Mouse (Mus musculus) ovary, postnatal 14 days (tissue): Measurements from ENCODE around the gene Rcor2.

ENCODE experiments used
- DNase-seq: peaks from one replicate; pipeline ENCODE4 v3.0.0; 2022; ENCODE audit warnings: low spot score

Gene Rcor2

DNA sequence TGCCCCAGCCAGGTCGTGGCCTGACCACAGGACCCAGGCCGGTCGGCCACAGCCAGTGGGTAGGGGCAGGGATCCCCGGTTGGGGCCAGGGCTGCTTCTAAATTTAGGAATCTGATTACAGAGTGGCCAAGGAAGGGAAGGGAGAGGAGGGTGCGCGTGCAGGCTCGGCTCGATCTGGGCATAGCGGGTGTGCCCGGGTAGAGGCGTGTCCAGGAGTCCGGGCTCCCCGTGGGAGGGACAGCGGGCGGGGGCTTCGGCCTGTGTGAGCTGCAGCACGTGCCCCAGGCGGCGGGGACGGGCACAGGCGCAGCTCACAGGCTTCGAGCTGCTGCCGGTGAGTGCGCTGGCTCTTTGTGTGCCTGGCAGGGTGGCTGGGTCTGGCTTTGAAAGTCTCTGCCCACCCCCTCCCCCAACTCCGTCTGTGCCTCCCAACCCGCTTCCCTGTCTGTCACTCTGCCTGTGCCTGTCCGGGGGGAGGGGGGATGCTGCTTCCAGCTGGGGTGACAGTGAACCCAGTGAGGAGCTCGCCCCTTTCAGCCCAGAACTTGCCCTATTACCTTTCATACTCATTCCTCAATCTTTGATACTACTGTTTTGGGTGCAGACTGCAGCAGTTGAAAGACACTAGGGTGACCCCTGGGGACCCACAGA is at the start of gene Rcor2:
Gene Rcor2 (plus strand): TSS at position 235 of the 651 bp plus-strand sequence.
- peak; percentile 56 for DNase-seq

DNA sequence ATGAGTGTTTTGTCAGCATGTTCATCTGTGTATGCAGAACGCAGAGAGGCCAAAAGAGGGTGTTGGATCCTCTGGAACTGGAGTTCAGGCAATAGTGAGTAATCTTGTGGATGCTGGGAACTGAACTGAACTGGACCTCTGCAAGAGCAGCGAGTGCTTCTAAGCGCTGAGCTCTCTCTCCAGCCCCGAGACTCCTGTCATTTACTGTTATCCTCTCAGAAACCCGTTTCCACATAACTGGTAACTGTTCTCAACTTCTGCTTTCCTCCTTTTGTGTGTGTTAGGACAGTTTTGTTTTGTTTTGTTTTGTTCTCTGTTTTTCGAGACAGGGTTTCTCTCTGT is 49.2 kb upstream of the Rcor2 start:
- no peak for DNase-seq

DNA sequence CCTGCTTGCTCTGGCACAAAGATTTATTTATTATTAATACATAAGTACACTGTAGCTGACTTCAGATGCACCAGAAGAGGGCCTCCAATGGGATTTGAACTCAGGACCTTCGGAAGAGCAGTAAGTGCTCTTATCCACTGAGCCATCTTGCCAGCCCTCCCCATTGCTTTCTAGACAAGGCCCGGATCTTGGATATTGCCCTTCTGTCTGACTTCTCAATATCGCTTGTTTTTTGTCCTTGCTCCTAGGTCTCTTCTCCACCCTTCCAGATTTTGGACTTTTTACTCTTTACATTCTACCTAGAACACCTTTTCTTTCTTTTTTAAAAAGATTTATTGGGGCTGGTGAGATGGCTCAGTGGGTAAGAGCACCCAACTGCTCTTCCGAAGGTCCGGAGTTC is 48.4 kb upstream of the Rcor2 start:
- DNase-seq, result no peak

DNA sequence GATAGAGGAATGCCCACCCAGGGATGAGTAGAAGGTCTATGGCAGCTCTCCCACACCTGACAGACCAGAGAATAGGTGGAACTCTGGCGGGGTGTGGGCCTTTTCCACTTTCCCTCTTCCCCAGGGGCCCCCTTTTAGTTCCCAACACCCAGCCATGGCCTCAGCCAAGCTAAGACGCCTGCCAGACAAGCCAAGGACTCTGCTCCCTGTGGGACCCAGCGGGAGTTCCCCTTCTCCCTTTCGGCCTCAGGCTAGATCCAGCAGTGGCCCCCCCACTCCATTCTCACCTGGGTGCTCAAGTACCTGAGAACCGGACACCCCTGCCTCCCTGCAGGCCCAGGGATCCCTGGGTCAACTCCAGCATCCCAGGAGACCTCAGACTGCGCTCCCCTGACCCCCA is 44.9 kb upstream of the Rcor2 start:
- no peak for DNase-seq

DNA sequence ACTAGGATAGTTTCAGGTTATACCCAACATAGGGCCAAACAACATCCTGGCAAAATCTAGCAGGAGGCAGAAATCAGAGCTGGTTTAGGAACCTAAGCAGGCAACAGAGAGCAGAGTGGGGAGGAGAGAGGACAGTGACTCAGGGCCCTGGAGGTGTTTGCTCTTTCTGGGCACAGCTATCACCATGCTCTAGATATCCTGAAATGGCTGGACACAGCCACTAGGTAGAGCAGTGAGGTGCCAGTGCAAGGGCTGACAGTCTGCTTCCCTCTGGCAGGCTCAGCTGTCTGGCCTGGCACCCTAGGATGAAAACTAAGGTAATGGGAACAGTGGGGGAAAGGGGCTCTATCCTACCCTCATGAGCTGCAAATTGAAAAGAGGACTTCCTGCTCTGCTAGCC is 43.6 kb upstream of the Rcor2 start:
- no peak for DNase-seq

DNA sequence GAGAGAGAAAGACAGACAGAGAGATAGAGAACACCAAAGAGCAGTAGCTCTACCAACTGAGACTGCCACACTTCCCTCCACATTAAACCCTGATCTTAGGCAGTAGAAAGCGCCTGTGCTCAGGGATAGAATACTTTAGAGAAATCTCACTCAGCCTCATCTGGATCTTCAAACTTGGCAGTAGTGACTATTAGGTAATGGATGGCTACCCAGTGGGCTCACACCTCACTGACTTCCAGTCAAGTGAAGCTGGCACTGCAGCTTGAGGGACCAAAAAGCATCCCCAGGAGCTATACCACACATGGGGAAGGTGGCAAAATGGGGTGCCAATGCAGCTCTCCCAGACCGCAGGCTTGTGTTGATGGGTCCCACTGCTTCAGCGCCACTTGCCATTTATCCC is 42.9 kb upstream of the Rcor2 start:
- DNase-seq, result no peak

DNA sequence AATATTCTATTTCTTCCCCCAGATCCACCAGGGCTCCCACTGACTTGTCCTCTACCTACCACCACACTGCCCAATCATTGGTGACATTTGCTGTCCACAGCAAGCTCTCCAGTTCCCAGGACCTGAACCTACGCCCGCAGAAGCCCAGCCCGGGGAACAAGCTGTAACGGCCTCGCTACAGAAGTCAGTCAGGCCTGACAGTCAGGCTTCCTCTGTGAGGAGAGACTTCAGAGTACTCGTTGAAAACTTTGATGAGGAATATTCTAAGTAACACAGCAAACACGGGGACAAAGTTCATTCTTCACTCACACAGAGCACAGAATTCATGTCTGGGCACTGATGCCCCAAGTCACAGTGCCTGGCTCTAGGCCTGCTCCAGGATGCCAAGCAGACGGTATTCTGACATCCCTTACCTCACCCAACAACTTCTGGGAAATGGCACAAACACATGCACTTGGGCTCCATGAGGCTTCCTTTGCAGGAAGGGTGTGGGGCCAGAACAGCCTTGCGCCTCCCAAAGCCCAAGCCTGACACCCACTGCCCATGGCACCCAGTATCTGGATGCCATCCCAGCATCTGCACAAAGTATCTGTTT is 41.9 kb upstream of the Rcor2 start:
- no peak for DNase-seq

DNA sequence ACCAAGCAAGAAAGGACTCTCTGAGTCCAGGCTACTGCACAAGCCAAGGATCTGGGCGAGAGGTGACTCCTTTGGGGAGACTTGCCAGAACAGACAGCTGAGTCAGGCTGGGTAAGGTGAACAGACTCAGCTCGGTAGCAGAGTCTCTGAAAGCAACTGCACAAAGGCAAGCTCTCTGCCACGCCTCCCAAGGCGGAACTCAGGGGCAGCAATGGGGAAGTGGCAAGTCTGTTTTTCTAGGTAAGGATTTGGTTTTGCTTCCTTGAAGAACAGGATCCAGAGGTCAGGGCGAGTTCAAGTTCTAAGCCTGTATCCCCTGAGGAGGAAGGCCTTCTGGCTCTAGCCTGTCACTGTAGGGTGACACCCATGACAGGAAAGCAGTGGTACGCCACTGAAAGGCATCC is 40.6 kb upstream of the Rcor2 start:
- DNase-seq, result no peak

DNA sequence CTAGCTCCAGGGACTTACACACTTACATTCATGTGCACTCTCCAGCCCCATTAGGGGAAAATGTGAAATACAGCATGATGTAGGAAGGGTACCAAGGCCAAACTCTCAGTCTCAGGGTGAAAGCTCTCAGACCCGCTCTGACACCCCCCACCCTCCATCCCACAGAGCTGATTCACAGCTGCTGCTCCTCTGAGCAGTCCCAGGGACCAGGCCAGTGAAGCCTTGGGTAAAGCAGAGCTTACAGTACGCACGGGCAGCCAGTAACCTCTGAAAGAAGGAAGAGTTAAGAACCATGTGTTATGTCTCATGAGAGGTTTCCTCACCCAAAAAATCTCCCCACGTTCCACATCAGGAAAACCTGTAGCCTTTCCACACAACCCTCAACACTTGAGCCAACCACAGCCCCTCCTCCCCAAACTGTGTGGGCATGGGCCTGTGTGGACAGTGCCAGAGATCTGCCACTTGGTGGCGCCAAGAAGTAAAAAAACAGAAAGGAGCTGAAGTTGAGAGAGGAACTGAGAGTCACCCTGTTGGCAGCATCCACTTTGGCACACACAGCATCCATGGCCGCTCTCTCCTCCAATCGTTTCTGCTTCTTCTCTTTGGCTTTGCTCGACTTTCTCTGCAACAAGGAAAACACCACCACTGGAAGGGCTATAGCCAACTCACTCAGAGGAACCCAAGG is 32.4 kb upstream of the Rcor2 start:
- DNase-seq, result peak; percentile 75

DNA sequence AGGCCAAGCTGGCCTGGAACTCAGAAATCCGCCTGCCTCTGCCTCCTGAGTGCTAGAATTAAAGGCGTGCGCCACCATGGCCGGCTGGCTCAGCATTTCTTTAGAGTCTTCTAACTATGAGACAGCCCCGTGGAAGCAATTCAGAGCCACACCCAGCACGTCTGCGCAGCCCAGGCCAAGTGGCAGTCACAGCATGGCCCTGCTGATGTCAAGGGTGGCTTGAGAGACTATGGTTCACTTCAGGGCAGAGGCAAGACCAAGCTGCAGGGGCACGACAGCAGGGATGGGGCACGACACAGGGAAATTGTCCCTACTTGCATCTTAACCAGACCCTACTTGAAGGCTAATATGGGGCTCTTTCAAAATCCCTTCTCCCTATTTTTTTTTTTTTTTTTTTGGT is 31.7 kb upstream of the Rcor2 start:
- DNase-seq, result no peak

DNA sequence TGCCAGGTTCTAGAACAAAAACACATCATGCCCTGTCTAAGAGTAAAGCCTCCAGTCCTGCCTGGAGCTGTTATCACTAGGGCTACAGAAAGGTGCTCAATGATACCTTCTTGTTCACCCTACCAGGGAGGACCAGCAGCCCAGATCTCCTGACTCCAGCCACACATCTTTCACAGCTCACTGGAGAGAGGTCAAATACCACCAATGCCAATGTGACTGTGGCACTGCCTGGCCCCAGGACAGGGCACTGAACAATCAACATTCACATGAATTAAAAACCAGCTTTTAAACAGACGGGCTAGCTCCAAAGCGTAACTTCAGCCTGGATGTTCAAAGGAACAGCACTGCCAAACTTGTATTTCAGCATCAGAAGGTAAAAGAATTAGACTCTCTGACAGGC is 31.1 kb upstream of the Rcor2 start:
- DNase-seq, result no peak

DNA sequence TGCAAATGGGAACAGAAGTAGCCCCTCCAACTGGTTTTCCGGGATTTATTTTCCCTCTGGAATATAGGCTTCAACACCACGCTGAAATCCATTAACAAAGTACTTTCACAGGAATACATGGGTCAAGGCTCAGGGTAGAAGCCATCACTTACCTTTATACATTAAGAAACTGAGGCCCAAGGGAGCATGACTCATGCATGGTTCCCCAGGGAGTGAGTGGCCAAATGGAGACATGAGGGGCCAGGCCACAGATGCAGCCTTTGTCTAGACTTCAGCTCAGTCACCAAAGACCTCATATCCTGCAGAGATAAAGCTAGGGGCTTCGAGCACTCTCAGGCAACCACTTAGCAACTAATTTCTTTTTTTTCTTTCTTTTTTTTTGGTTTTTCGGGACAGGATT is 30.4 kb upstream of the Rcor2 start:
- no peak for DNase-seq

DNA sequence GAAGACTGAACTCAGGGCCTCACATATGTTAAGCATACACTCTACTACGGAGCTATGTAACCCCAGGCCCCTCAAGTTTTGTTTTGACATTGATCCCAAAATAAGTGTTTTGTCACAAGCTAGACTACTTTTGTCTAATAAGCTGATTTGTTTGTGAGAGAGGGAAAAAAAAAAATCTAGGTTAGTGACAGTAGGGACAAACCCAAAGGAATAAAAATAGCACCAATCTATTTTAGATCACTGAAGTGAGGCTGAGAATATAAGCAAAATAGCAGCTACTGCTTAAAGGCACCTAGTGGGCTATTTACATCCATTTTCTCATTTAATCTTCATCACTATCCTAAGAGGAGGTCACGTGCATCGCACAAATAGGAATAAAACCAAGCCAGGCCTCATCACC is 27.6 kb upstream of the Rcor2 start:
- DNase-seq, result no peak

DNA sequence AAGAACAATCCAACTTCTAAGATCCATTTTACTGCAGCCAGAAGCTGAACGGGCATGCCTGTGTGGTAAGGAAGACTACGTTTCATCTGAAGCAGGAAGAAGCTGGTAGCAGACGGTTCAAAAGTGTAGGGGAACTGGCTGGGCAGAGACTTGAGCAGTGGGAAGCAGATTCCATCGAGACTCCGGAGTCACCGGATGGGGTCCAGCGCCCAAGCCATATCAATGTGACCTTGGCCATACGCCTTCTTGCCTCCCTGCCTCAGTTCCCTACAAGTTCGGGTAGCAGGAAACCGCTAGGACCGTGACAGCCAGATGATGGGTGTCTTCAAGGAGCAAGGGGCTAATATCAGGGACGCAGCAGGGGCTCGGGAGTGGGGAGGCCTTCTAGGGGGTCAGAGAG is 26.8 kb upstream of the Rcor2 start:
- no peak for DNase-seq

DNA sequence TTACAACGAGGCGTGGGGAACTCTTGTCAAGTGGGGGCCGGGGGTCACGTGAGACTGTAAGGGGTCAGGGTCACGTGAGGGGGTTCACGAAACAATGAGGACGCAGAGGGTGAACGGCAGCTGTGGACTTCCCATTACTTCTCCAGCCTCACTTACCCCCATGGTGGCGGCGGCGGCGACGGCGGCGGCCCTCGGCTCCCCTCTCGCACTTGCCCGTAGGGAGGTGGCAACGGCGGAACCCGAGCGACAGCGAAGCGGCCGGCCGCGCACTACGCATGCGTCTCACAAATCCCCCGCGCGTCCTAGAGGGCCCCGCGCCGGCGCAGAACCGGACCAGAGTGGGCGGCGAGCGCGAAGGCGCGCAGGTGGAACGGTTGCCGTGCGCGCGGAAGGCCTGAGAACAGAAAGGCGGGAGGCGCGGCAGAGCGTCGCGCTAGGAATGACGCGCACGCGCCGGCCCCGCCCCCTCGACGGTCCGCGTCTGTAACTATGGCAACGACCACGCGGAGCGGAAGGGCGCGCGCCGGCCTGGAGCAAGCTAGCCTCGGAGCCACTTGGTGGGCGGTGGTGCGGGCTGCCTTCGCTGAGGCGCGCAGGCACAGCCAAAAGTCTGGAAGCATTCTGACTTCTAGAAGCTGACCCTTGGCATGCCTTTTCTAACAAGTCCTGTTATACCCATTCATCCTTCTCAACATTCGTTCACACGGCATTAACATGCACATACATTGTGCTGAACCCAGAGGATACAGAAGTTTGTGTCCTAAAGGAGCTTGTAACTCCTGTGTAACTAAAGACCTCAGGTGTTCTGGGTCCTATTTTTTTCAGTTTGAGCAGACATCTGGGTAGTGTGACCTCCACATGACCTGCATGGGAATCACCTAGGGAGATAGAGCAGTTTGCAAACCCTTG is 26.1 kb upstream of the Rcor2 start, which contains the start of gene Naa40:
Gene Naa40 (minus strand): TSS at position 402 of the 909 bp plus-strand sequence.
- DNase-seq, result peak; percentile 91

DNA sequence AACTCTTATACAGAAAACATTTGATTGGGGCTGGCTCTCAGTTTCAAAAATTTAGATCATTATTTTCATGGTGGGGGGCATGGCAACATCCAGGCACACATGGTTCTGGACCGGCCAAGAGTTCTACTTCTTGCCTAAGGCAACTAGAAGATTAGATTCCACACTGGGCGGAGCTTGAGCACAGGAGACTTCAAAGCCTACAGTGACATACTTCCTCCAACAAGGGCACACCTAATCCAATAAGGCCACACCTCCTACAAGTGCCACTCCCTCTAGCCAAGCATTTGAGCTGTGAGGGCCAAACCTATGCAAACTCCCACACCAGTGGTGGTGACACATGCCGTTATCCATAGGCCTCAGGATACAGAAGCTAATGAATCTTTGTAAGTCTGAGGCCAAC is 21.1 kb upstream of the Rcor2 start:
- no peak for DNase-seq

DNA sequence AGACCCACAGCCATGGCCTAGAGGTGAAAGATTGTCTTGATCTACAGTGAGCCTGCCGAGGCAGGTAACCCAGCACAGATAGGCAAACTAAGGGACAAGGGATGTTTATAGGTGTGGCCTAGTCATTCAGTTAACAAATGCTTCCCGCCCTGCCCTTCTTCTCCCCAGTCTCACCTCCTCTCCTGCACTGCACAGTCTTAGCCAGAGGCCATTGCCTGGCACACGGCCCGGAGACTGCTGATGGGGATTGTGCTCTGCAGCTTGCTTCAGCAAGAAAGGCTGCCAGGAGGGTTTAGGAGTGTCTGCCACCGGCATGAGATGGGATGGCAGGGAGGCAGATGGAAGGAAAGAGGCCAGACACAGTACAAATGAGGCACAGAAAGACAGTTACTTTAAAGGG is 9.2 kb upstream of the Rcor2 start:
- no peak for DNase-seq

DNA sequence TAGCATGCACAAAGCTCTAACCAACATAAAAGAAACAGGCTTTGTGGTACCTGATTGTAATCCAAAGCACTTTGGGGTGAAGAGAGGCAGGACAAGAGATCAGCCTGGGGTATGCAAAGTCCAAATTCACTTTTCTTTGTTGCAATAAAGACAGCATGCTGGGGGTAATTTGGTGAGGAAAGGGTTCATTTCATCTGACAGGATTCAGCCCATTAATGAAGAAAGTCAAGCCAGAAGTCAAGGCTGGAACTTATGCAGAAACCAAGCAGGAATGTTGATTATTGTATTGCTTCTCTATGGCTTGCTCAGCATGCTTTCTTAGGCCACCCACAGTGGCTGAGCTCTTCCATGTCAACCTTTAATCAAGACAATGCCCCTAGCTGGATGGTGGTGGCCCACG is 5.6 kb upstream of the Rcor2 start:
- no peak for DNase-seq

DNA sequence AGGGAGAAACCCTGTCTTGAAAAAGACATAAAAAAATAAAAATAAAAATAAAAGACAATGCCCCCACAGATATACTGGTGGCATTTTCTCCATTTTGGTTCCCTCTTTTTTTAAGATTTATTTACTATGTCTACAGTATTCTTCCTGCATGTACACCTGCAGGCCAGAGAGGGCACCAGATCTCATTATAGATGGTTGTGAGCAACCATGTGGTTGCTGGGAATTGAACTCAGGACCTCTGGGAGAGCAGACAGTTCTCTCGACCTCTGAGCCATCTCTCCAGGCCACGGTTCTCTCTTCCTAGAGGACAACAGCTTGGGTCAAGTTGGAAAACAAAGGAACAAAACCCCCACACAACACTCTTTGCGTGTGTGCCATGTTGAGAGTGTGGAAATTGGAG is 5.2 kb upstream of the Rcor2 start:
- no peak for DNase-seq

DNA sequence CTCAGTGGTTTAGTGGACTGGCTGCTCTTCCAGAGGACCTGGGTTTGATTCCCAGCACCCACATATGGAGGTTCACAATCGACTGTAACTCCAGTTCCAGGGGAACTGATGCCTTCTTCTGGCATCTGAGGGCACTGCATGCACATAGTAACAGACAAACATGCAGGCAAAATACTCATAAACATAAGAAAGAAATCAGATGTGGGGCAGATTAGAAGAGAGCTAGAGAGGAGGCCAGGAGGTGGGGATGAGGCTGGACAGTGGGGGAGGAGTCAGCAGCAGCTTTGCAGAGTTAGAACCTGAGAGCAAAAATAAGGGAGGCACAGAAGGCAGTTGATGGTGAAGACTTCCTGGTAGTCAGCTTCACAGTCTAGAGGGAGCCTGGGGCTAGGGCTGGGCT is 4.5 kb upstream of the Rcor2 start:
- no peak for DNase-seq

DNA sequence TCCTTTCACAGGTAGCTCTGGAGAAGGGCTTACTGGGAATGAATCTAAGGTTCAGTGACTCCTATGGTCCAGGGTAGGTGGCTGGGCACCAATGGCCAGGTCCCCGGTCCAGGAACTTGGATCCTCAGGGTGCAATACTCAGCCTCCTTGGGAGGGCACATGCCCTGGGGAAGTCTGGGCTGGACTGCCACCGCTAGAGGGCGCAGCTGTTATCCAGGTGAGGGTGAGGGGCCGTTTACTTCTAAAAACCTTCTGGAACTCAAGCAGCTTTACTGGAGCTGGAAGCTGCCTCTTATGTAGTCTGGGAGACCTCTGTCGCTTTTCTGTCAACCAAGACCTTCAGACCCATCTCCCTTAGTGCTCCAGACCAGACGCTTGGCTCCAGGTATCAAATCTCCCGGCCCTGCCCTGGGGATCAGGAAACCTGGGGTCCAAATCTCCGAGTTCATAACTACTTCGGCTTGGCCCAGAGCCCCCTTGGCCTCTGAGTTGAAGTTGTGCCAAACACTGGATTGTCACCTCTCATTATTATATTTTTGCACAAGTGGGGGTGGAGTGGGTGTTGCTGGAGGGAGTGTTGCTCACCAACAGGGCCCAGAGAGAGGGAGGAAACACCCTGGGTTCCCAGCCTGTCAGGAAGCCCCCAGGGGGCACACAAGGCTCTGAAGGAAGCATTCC is 2.9 kb upstream of the Rcor2 start:
- DNase-seq, result peak; percentile 83

DNA sequence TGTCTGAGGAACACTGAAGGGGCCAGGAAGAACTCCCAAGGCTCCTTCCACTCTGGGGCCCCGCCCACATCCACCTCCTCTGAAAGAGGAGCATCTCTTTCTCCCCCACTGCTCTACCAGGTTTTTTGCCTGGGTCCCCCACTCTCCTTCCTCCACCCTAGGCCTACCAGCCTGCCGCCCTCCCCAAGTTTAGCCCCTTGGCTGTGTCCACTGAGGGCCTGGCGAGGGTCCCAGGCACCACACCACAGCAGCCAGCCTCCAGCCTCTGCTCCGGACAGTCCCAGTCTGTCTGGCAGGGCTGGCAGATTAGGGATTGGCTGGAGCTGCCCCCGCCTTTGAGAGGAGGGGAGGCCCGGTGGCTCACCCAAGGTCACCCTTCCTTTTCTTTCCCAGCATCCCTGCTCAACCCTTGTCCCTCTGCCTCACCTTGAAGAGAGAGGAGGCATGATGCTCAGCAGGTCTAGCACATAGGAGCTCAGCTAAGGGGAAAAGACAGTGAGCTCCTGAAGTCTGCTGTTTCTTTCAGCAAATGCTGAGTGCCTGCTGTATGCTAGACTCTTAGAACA is 2.3 kb upstream of the Rcor2 start:
- no peak for DNase-seq
